Mouse (Mus musculus): ENCODE data around the gene Heg1. TPM values are rescaled to one million over a fixed set of nuclear protein-coding genes. Genes with fewer than 3 reads are reported as not detected.

Heg1 gene
- polyA plus RNA-seq, 1 experiment from 2014 or later: 33.5 TPM

- Histone ChIP-seq H3K4me2 (replicated peaks; ENCODE audit: low read depth, low read length) (no peak overlapping the region), H3K9ac (replicated peaks; ENCODE audit: low read depth) (no peak overlapping the region), H3K9me3 (ENCODE audit: low read length) (no peaks in the 10 kb centered on the region), H3K4me3 (ENCODE audit: low read depth, low read length) (no peak overlapping the region), H3K27me3 (replicated peaks; ENCODE audit: insufficient read depth, low read length) (no peaks in the 10 kb centered on the region), H3K27ac (ENCODE audit: low read length) (no peak overlapping the region), H3K4me1 (ENCODE audit: insufficient read depth, low read depth, low read length) (no peaks in the 10 kb centered on the region), H3K36me3 (ENCODE audit: insufficient read depth, low read length) (peaks cover 10% of the 10 kb centered on the region; the same call in 1 of the 2 replicates)
- TF ChIP-seq CTCF (IDR thresholded peaks at IDR 0.05): no peak
- TF ChIP-seq EP300 (IDR thresholded peaks at IDR 0.05): no peak
- ATAC-seq: no peak
- no peak for DNase-seq (ENCODE audit: low spot score)
- WGBS: 81% methylated on average over 8 of the region's 8 CpGs
Observed at GRCm38 (mm10) chr16:33755293-33755692, 71.1 kb downstream of the Heg1 start.

GRCm38 (mm10) chr16:33755961-33756360 lies 71.8 kb downstream of the Heg1 start:
- Histone ChIP-seq H3K9ac (replicated peaks; ENCODE audit: low read depth) (no peak overlapping the region), H3K4me1 (ENCODE audit: insufficient read depth, low read depth, low read length) (no peaks in the 10 kb centered on the region), H3K27ac (ENCODE audit: low read length) (no peak overlapping the region), H3K4me2 (replicated peaks; ENCODE audit: low read depth, low read length) (no peak overlapping the region), H3K4me3 (ENCODE audit: low read depth, low read length) (no peak overlapping the region), H3K9me3 (ENCODE audit: low read length) (no peaks in the 10 kb centered on the region), H3K27me3 (replicated peaks; ENCODE audit: insufficient read depth, low read length) (no peaks in the 10 kb centered on the region), H3K36me3 (ENCODE audit: insufficient read depth, low read length) (peaks cover 13% of the 10 kb centered on the region; the same call in 1 of the 2 replicates)
- ATAC-seq (no peak), DNase-seq (ENCODE audit: low spot score) (no peak)
- TF ChIP-seq EP300 (IDR thresholded peaks at IDR 0.05) (no peak), CTCF (IDR thresholded peaks at IDR 0.05) (no peak)
- 55% methylated on average over 16 of the region's 16 CpGs for WGBS

GRCm38 (mm10) chr16:33756396-33756795 lies 72.2 kb downstream of the Heg1 start:
- Histone ChIP-seq H3K27me3 (replicated peaks; ENCODE audit: insufficient read depth, low read length) (no peaks in the 10 kb centered on the region), H3K4me3 (ENCODE audit: low read depth, low read length) (no peak overlapping the region), H3K9me3 (ENCODE audit: low read length) (no peaks in the 10 kb centered on the region), H3K4me2 (replicated peaks; ENCODE audit: low read depth, low read length) (no peak overlapping the region), H3K4me1 (ENCODE audit: insufficient read depth, low read depth, low read length) (no peaks in the 10 kb centered on the region), H3K27ac (ENCODE audit: low read length) (no peak overlapping the region), H3K9ac (replicated peaks; ENCODE audit: low read depth) (no peak overlapping the region), H3K36me3 (ENCODE audit: insufficient read depth, low read length) (peaks cover 8% of the 10 kb centered on the region; the same call in 1 of the 2 replicates)
- ATAC-seq (no peak), DNase-seq (ENCODE audit: low spot score) (no peak)
- no peak for TF ChIP-seq CTCF (IDR thresholded peaks at IDR 0.05)
- no peak for TF ChIP-seq EP300 (IDR thresholded peaks at IDR 0.05)
- WGBS: 47% methylated on average over 6 of the region's 6 CpGs

- no peak overlapping the region for H3K4me2 ChIP-seq (replicated peaks; ENCODE audit: low read depth, low read length)
- WGBS: 83% methylated on average over 7 of the region's 7 CpGs
- no peak overlapping the region for H3K9ac ChIP-seq (replicated peaks; ENCODE audit: low read depth)
- no peak for ATAC-seq
- H3K4me1 ChIP-seq (ENCODE audit: insufficient read depth, low read depth, low read length): no peaks in the 10 kb centered on the region
- DNase-seq (ENCODE audit: low spot score): no peak
- no peak overlapping the region for H3K27ac ChIP-seq (ENCODE audit: low read length)
- TF ChIP-seq EP300 (IDR thresholded peaks at IDR 0.05) (no peak), CTCF (IDR thresholded peaks at IDR 0.05) (no peak)
- H3K27me3 ChIP-seq (replicated peaks; ENCODE audit: insufficient read depth, low read length): no peaks in the 10 kb centered on the region
- no peak overlapping the region for H3K4me3 ChIP-seq (ENCODE audit: low read depth, low read length)
- H3K9me3 ChIP-seq (ENCODE audit: low read length): no peaks in the 10 kb centered on the region
- peaks cover 8% of the 10 kb centered on the region; the same call in 1 of the 2 replicates for H3K36me3 ChIP-seq (ENCODE audit: insufficient read depth, low read length)
Observed at GRCm38 (mm10) chr16:33759207-33759606, 75.0 kb downstream of the Heg1 start.

GRCm38 (mm10) chr16:33760542-33760941 lies 76.4 kb downstream of the Heg1 start:
- H3K27me3 ChIP-seq (replicated peaks; ENCODE audit: insufficient read depth, low read length): no peaks in the 10 kb centered on the region
- no peak overlapping the region for H3K27ac ChIP-seq (ENCODE audit: low read length)
- H3K36me3 ChIP-seq (ENCODE audit: insufficient read depth, low read length): peaks cover 6% of the 10 kb centered on the region; the same call in 1 of the 2 replicates
- no peak overlapping the region for H3K4me2 ChIP-seq (replicated peaks; ENCODE audit: low read depth, low read length)
- ATAC-seq: no peak
- TF ChIP-seq CTCF (IDR thresholded peaks at IDR 0.05) (no peak), EP300 (IDR thresholded peaks at IDR 0.05) (no peak)
- H3K4me3 ChIP-seq (ENCODE audit: low read depth, low read length): no peak overlapping the region
- WGBS: 45% methylated on average over 5 of the region's 5 CpGs
- no peak for DNase-seq (ENCODE audit: low spot score)
- no peaks in the 10 kb centered on the region for H3K9me3 ChIP-seq (ENCODE audit: low read length)
- H3K4me1 ChIP-seq (ENCODE audit: insufficient read depth, low read depth, low read length): no peaks in the 10 kb centered on the region
- H3K9ac ChIP-seq (replicated peaks; ENCODE audit: low read depth): no peak overlapping the region

GRCm38 (mm10) chr16:33760996-33761395 lies 76.8 kb downstream of the Heg1 start:
- ATAC-seq (no peak), DNase-seq (ENCODE audit: low spot score) (no peak)
- Histone ChIP-seq H3K27me3 (replicated peaks; ENCODE audit: insufficient read depth, low read length) (no peaks in the 10 kb centered on the region), H3K9me3 (ENCODE audit: low read length) (no peaks in the 10 kb centered on the region), H3K36me3 (ENCODE audit: insufficient read depth, low read length) (peaks cover 5% of the 10 kb centered on the region; the same call in 1 of the 2 replicates), H3K4me3 (ENCODE audit: low read depth, low read length) (no peak overlapping the region), H3K4me2 (replicated peaks; ENCODE audit: low read depth, low read length) (no peak overlapping the region), H3K9ac (replicated peaks; ENCODE audit: low read depth) (no peak overlapping the region), H3K27ac (ENCODE audit: low read length) (no peak overlapping the region), H3K4me1 (ENCODE audit: insufficient read depth, low read depth, low read length) (no peaks in the 10 kb centered on the region)
- TF ChIP-seq CTCF (IDR thresholded peaks at IDR 0.05) (no peak), EP300 (IDR thresholded peaks at IDR 0.05) (no peak)
- whole genome bisulfite sequencing: 77% methylated on average over 11 of the region's 11 CpGs
